Mouse (Mus musculus): ENCODE measurements around the gene Cog8. TPM values are rescaled to one million over a fixed set of nuclear protein-coding genes. Genes with fewer than 3 reads are reported as not detected.
"Not testable (repeated sequence)": the region's sequence is repeated elsewhere in the genome, so short reads cannot be mapped to it uniquely, and the experiment has no call there.

Cog8 gene
- polyA plus RNA-seq, 1 experiment from 2014 or later = 34.2 TPM

DNA sequence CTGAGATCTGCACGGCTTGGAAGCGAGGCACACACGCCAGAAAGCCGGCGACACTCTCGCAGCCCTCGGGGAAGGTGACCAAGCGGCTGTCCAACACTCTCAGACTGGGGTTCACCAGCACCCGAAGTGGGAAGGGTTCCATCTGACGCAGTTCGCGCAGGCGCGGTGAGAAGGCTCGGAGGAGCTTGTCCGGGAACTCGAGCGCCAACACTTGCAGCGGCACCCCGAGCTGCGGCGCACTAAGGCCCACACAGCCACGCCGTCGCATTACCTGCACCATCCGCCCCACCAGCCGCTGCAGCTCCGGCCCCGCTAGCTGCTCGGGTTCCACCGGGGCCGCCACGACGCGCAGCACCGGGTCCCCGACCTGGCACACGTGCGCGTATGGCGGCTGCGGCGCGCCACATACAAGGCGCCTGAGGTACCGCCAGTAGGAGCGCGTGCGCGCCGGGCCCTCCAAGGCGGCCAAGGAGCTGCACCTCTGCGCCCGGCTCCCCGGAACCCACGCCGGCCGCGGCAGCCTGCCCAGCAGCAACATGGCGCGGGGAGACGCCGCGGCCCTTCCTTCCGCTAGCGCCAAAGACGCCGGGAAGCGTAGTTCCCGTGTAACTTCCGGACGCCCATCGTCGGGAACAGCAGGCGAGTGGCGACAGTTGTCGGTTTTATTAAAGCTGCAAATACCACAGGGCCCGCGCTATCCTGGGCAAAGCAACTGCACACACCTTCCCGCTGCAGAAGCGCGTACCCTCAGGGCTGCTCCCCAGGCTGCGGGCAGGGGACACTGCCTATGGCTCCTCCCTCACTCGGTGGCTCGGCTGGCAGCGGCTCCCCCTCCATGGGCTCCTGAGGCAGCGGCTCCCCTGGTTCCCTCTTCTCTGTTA, 8.2 kb downstream of the Cog8 start, which contains the start of gene Pdf:
Gene Pdf (minus strand): TSS at position 554 of the 881 bp plus-strand sequence.
- H3K9me3 ChIP-seq (replicated peaks; ENCODE audit: control insufficient read depth, low read length) = no peaks in the 10 kb centered on the region
- peak within 1 kb of the TSS; percentile 91 for H3K27ac ChIP-seq (ENCODE audit: low read depth, low read length)
- peak within 1 kb of the TSS; percentile 68 for H3K4me2 ChIP-seq (ENCODE audit: low read length)
- peak within 1 kb of the TSS; percentile 71 for H3K4me3 ChIP-seq (ENCODE audit: low read depth, low read length)
- H3K9ac ChIP-seq (ENCODE audit: low read length) = peak within 1 kb of the TSS; percentile 81
- DNase-seq (ENCODE audit: low spot score) (peak; percentile 83), ATAC-seq (peak; percentile 88)
- WGBS = under 1% methylated on average over 83 of the region's 87 CpGs
- no peaks in the 10 kb centered on the region for H3K27me3 ChIP-seq (replicated peaks; ENCODE audit: control insufficient read depth, insufficient read depth, low read length)
- peaks cover 4% of the 10 kb centered on the region for H3K4me1 ChIP-seq (ENCODE audit: control insufficient read depth, insufficient read depth, low read length)
- H3K36me3 ChIP-seq (ENCODE audit: control insufficient read depth, insufficient read depth, low read length) = peaks cover 83% of the 10 kb centered on the region

DNA sequence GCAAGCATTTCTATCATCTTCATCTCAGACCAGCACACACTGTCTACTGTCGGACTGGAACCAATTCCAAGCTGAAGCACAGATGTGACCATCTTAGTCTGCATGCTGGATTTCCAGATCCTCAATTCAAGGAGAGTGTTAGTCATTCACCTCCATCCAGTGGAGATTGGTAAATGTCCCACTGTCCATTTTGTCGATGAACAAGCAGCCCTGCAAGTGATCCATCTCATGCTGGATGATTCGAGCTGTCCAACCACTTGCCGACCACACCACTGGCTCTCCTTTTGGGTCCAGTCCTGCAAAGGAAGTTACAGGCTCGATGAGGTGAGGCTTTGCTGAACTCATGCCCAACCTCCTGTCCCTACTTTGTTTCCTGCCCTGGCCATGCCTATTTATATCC, 9.5 kb downstream of the Cog8 start:
- 88% methylated on average over 5 of the region's 5 CpGs for WGBS

DNA sequence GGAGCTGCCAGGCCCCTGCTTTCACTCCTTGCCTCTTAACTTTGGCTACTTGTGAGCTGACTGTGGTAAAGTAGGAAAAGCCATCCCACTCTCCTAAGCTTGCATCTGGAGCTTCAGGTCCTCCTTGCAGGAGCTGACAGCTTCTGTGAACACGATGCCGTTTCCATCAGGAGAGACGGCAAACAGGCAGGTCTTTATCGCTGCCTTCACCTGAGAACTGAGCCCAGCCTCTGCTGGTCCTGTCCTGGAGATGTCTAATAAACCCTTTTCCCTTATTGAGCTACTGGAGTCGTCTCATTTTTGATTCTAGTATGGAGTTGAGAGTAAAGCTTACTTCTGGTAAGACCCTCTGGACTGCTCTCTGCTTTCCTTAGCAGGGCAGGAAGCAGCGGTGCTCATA, 11.0 kb downstream of the Cog8 start:
- ATAC-seq (no peak), DNase-seq (ENCODE audit: low spot score) (no peak)
- WGBS = 89% methylated on average over 6 of the region's 6 CpGs
- Histone ChIP-seq H3K9ac (ENCODE audit: low read length) (no peak overlapping the region), H3K27me3 (replicated peaks; ENCODE audit: control insufficient read depth, insufficient read depth, low read length) (no peaks in the 10 kb centered on the region), H3K4me1 (ENCODE audit: control insufficient read depth, insufficient read depth, low read length) (peaks cover 4% of the 10 kb centered on the region), H3K36me3 (ENCODE audit: control insufficient read depth, insufficient read depth, low read length) (peaks cover 82% of the 10 kb centered on the region), H3K9me3 (replicated peaks; ENCODE audit: control insufficient read depth, low read length) (no peaks in the 10 kb centered on the region), H3K4me3 (ENCODE audit: low read depth, low read length) (no peak overlapping the region), H3K27ac (ENCODE audit: low read depth, low read length) (no peak overlapping the region), H3K4me2 (ENCODE audit: low read length) (no peak overlapping the region)

More for the DNA sequence above, 9.5 kb downstream of the Cog8 start:
- no peak overlapping the region for H3K9ac ChIP-seq (ENCODE audit: low read length)
- no peak overlapping the region for H3K4me2 ChIP-seq (ENCODE audit: low read length)
- H3K9me3 ChIP-seq (replicated peaks; ENCODE audit: control insufficient read depth, low read length) = no peaks in the 10 kb centered on the region
- H3K36me3 ChIP-seq (ENCODE audit: control insufficient read depth, insufficient read depth, low read length) = peaks cover 83% of the 10 kb centered on the region
- H3K4me3 ChIP-seq (ENCODE audit: low read depth, low read length) = no peak overlapping the region
- ATAC-seq (no peak), DNase-seq (ENCODE audit: low spot score) (no peak)
- peaks cover 4% of the 10 kb centered on the region for H3K4me1 ChIP-seq (ENCODE audit: control insufficient read depth, insufficient read depth, low read length)
- H3K27me3 ChIP-seq (replicated peaks; ENCODE audit: control insufficient read depth, insufficient read depth, low read length) = no peaks in the 10 kb centered on the region
- no peak overlapping the region for H3K27ac ChIP-seq (ENCODE audit: low read depth, low read length)

DNA sequence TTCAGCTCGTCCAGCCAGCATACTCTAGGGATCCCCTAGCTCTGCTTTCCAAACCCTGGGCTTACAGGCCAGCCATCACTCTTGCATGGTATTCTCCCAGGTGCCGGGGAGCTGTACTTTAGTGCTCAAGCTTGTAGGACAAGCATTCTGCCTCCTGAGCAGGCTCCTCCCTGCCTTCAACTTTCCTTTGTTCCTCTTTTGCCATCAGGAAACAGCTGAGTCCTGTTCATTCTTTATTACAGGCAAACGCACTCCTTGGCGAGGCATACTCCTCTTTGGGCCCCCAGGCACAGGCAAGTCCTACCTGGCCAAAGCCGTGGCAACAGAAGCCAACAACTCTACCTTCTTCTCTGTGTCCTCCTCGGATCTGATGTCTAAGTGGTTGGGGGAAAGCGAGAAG, 15.9 kb downstream of the Cog8 start:
- 85% methylated on average over 7 of the region's 7 CpGs for WGBS
- Histone ChIP-seq H3K27me3 (replicated peaks; ENCODE audit: control insufficient read depth, insufficient read depth, low read length) (no peaks in the 10 kb centered on the region), H3K9ac (ENCODE audit: low read length) (no peak overlapping the region), H3K4me2 (ENCODE audit: low read length) (no peak overlapping the region), H3K4me1 (ENCODE audit: control insufficient read depth, insufficient read depth, low read length) (no peaks in the 10 kb centered on the region), H3K27ac (ENCODE audit: low read depth, low read length) (no peak overlapping the region), H3K4me3 (ENCODE audit: low read depth, low read length) (no peak overlapping the region), H3K9me3 (replicated peaks; ENCODE audit: control insufficient read depth, low read length) (no peaks in the 10 kb centered on the region), H3K36me3 (ENCODE audit: control insufficient read depth, insufficient read depth, low read length) (peaks cover 83% of the 10 kb centered on the region)
- no peak for ATAC-seq
- no peak for DNase-seq (ENCODE audit: low spot score)

- Histone ChIP-seq H3K36me3 (ENCODE audit: control insufficient read depth, insufficient read depth, low read length) (peaks cover 48% of the 10 kb centered on the region), H3K4me1 (ENCODE audit: control insufficient read depth, insufficient read depth, low read length) (peaks cover 10% of the 10 kb centered on the region), H3K9me3 (replicated peaks; ENCODE audit: control insufficient read depth, low read length) (no peaks in the 10 kb centered on the region), H3K4me3 (ENCODE audit: low read depth, low read length) (no peak overlapping the region), H3K4me2 (ENCODE audit: low read length) (no peak overlapping the region), H3K9ac (ENCODE audit: low read length) (no peak overlapping the region; the same call in 1 of the 2 replicates), H3K27me3 (replicated peaks; ENCODE audit: control insufficient read depth, insufficient read depth, low read length) (no peaks in the 10 kb centered on the region), H3K27ac (ENCODE audit: low read depth, low read length) (no peak overlapping the region)
- 85% methylated on average over 8 of the region's 8 CpGs for WGBS
- ATAC-seq = no peak
- no peak for DNase-seq (ENCODE audit: low spot score)
Measured at GRCm38 (mm10) chr8:107036626-107037025, 19.9 kb downstream of the Cog8 start.

- 88% methylated on average over 3 of the region's 3 CpGs for WGBS
- no peak overlapping the region for H3K9ac ChIP-seq (ENCODE audit: low read length)
- no peaks in the 10 kb centered on the region for H3K9me3 ChIP-seq (replicated peaks; ENCODE audit: control insufficient read depth, low read length)
- H3K36me3 ChIP-seq (ENCODE audit: control insufficient read depth, insufficient read depth, low read length) = peaks cover 38% of the 10 kb centered on the region
- H3K4me2 ChIP-seq (ENCODE audit: low read length) = no peak overlapping the region
- ATAC-seq (no peak), DNase-seq (ENCODE audit: low spot score) (no peak)
- H3K27me3 ChIP-seq (replicated peaks; ENCODE audit: control insufficient read depth, insufficient read depth, low read length) = no peaks in the 10 kb centered on the region
- peaks cover 10% of the 10 kb centered on the region for H3K4me1 ChIP-seq (ENCODE audit: control insufficient read depth, insufficient read depth, low read length)
- H3K27ac ChIP-seq (ENCODE audit: low read depth, low read length) = no peak overlapping the region
- H3K4me3 ChIP-seq (ENCODE audit: low read depth, low read length) = no peak overlapping the region
Measured at GRCm38 (mm10) chr8:107035641-107036040, 20.8 kb downstream of the Cog8 start.

DNA sequence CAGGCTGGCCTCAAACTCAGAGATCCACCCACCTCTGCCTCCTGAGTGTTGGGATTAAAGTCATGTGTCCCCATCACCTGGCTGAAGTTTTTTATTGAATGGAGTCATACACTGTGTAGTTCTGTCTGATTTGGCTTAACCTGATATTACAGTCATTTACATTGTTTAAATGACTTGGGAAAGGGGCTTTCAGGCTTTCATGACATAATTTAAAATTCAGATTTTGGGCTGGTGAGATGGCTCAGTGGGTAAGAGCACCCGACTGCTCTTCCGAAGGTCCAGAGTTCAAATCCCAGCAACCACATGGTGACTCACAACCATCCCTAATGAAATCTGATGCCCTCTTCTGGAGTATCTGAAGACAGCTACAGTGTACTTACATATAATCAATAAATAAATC, 22.9 kb downstream of the Cog8 start:
- not testable (repeated sequence) for ATAC-seq; H3K27me3 ChIP-seq (replicated peaks; ENCODE audit: control insufficient read depth, insufficient read depth, low read length); H3K9ac ChIP-seq (ENCODE audit: low read length); DNase-seq (ENCODE audit: low spot score); H3K4me2 ChIP-seq (ENCODE audit: low read length); H3K9me3 ChIP-seq (replicated peaks; ENCODE audit: control insufficient read depth, low read length); H3K4me3 ChIP-seq (ENCODE audit: low read depth, low read length); H3K27ac ChIP-seq (ENCODE audit: low read depth, low read length)
- Histone ChIP-seq H3K36me3 (ENCODE audit: control insufficient read depth, insufficient read depth, low read length) (peaks cover 19% of the 10 kb centered on the region), H3K4me1 (ENCODE audit: control insufficient read depth, insufficient read depth, low read length) (peaks cover 10% of the 10 kb centered on the region)
- 89% methylated on average over 2 of the region's 2 CpGs for WGBS

DNA sequence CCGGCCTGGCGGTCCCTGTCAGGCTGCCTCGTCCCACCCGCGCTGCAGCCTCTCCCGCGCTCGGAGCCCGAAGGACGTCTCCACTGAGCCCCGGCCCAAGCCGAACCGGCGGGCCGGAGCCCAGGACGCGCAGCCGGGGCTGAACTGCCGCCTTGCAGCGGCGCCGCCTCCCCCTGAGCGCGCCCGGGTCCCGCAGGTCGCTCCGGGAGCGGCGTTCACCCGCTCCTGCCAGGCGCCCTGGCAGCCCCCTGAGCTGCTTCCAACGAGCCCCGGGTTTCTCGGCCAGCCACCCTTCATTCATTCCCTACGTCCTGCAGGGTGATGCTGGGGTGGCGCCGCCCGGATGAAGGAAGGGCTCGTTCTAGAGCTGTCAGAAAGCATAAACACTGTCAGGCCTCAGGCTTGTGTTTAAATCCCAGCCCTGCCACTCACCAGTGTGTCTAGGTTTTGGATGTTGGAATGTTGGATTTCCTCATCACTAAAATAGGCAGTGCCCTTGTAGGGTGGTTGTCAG, 24.9 kb downstream of the Cog8 start:
- Histone ChIP-seq H3K9ac (ENCODE audit: low read length) (peak overlapping the region; percentile 95), H3K27ac (ENCODE audit: low read depth, low read length) (peak overlapping the region; percentile 69), H3K4me3 (ENCODE audit: low read depth, low read length) (peak overlapping the region; percentile 92), H3K9me3 (replicated peaks; ENCODE audit: control insufficient read depth, low read length) (no peaks in the 10 kb centered on the region), H3K4me1 (ENCODE audit: control insufficient read depth, insufficient read depth, low read length) (peaks cover 10% of the 10 kb centered on the region), H3K36me3 (ENCODE audit: control insufficient read depth, insufficient read depth, low read length) (peaks cover 8% of the 10 kb centered on the region), H3K4me2 (ENCODE audit: low read length) (peak overlapping the region; percentile 84), H3K27me3 (replicated peaks; ENCODE audit: control insufficient read depth, insufficient read depth, low read length) (no peaks in the 10 kb centered on the region)
- whole genome bisulfite sequencing = under 1% methylated on average over 38 of the region's 40 CpGs
- DNase-seq (ENCODE audit: low spot score) = no peak
- no peak; the same call in 1 of the 2 replicates for ATAC-seq
